Mouse (Mus musculus) embryonic facial prominence, embryonic 10.5 days (tissue): ENCODE results near the gene Dlg5. TPM values are rescaled to one million over a fixed set of nuclear protein-coding genes. Genes with fewer than 3 reads are reported as not detected.

Experiments used
- DNase-seq: peaks from one replicate; pipeline ENCODE4 v3.0.0-alpha.2; 2017; ENCODE audit warnings: low spot score
- H3K27ac ChIP-seq: fragments of 300-500 bp; sonication (generic); replicated peaks from 2 replicates; pipeline ENCODE4 v1.5.1; 2016; ENCODE audit warnings: mild to moderate bottlenecking
- H3K27me3 ChIP-seq: fragments of 300-500 bp; sonication (generic); replicated peaks from 2 replicates; pipeline ENCODE4 v1.6.1; 2016; ENCODE audit warnings: low read depth, mild to moderate bottlenecking; ENCODE audit not compliant: poor library complexity, severe bottlenecking
- H3K36me3 ChIP-seq: fragments of 300-500 bp; sonication (generic); replicated peaks from 2 replicates; pipeline ENCODE4 v1.6.1; 2016; ENCODE audit warnings: mild to moderate bottlenecking, moderate library complexity
- H3K4me1 ChIP-seq: fragments of 300-500 bp; sonication (generic); 2 replicates; pipeline ENCODE4 v1.6.1; 2016
- H3K4me3 ChIP-seq: fragments of 300-500 bp; sonication (generic); 2 replicates; pipeline ENCODE4 v1.5.1; 2016; ENCODE audit warnings: mild to moderate bottlenecking, moderate library complexity
- H3K9me3 ChIP-seq: fragments of 300-500 bp; sonication (generic); 2 replicates; pipeline ENCODE4 v1.6.1; 2016; ENCODE audit warnings: mild to moderate bottlenecking
- WGBS: fragments of 180-500 bp; shearing (Covaris S2); methylation state at CpG from one replicate; pipeline ENCODE4 v1.1.7; 2016; 5-methylcytosine and 5-hydroxymethylcytosine counted together
- microRNA-seq: library from miRNA; unstranded; fragments of <30 nt; microRNA quantifications from one replicate; pipeline ENCODE4, GENCODE M21; 2017
- polyA plus RNA-seq: library from polyadenylated mRNA; unstranded; fragments of >200 nt; fragmentation: Nextera tagmentation; extraction: Ambion mirVana; gene quantifications from 2 replicates; pipeline ENCODE4 v1.2.1, GENCODE M21; 2016

Dlg5 gene
- polyA plus RNA-seq, 1 experiment from 2014 or later: 23.5 TPM

DNA sequence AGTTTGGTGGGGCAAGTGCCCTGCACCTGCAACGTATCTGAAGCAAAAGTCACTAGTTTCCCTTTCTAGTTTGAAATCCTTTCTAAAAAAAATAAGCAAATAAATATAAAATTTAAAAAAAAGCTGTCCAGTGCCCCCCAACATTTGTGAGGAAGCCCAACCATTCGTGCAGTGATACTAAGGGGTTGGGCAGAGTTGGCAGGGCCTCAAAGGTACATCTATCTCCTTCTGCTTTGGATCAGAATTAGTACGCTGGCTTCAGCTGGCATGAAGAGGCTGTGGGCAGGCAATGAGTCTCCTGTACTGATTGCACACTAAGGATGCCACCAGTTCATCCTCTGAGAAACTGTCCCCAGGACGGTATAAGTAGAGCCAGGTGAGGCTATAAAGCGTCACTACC lies 159.2 kb downstream of the Dlg5 start:
- no peak for DNase-seq
- WGBS: 78% methylated on average over 5 of the region's 5 CpGs
- no peaks in the 10 kb centered on the region for H3K9me3 ChIP-seq
- no peaks in the 10 kb centered on the region for H3K36me3 ChIP-seq
- peaks cover 12% of the 10 kb centered on the region for H3K4me1 ChIP-seq
- H3K4me3 ChIP-seq: no peak overlapping the region
- no peak overlapping the region for H3K27ac ChIP-seq
- H3K27me3 ChIP-seq: no peaks in the 10 kb centered on the region

Small RNA genes within 50 kb of the gene (microRNA-seq; reads per million reads assigned to microRNA genes)
- gene Mir7210: not detected

Other genes with a start within 250 kb of the Dlg5 start
- 0.50 and 0.70 TPM in 2 replicates for gene Kcnma1, start 231.4 kb downstream of the Dlg5 start, polyA plus RNA-seq
- gene E330034G19Rik, start 47.3 kb upstream of the Dlg5 start, polyA plus RNA-seq: not detected in 2 replicates
- 20.4 and 21.4 TPM in 2 replicates for gene Polr3a, start 241.1 kb upstream of the Dlg5 start, polyA plus RNA-seq
- gene Rps24, start 241.2 kb upstream of the Dlg5 start, polyA plus RNA-seq: 1,131 and 1,182 TPM in 2 replicates